Mouse (Mus musculus) MEL (cell line): ENCODE data around the gene Cadps. TPM values are rescaled to one million over a fixed set of nuclear protein-coding genes. Genes with fewer than 3 reads are reported as not detected.

Experiments used
- DNase-seq: peaks from one replicate; pipeline ENCODE4 v3.0.0; 2011; ENCODE audit warnings: low read depth, low spot score
- H3K27ac ChIP-seq: 2 replicates; pipeline ENCODE4 v1.5.1; 2012; ENCODE audit warnings: low read depth, mild to moderate bottlenecking, control low read depth, low read length, moderate library complexity; ENCODE audit not compliant: control insufficient read depth
- H3K27me3 ChIP-seq, 2 experiments: fragments of 150-350 bp in 1 of 2; sonication (generic) in 1 of 2; 2 replicates each; pipeline ENCODE4 v1.6.1; 2012; ENCODE audit warnings: low read length in 2 of 2, mild to moderate bottlenecking in 2 of 2, improper control_type of control experiment in 1 of 2, moderate library complexity in 1 of 2; ENCODE audit not compliant: insufficient read depth in 2 of 2, control insufficient read depth in 1 of 2
- H3K36me3 ChIP-seq, 2 experiments: 2 replicates each; pipeline ENCODE4 v1.6.1; 2012 to 2014; ENCODE audit warnings: low read length in 2 of 2, improper control_type of control experiment in 1 of 2, inconsistent platforms in 1 of 2, mild to moderate bottlenecking in 1 of 2; ENCODE audit not compliant: insufficient read depth in 2 of 2, control insufficient read depth in 1 of 2
- H3K4me1 ChIP-seq, 2 experiments: fragments of 150-350 bp in 1 of 2; sonication (generic) in 1 of 2; 2 replicates each; pipeline ENCODE4 v1.6.1; 2012; ENCODE audit warnings: low read length in 2 of 2, improper control_type of control experiment in 1 of 2, mild to moderate bottlenecking in 1 of 2; ENCODE audit not compliant: insufficient read depth in 2 of 2, control insufficient read depth in 1 of 2
- H3K4me3 ChIP-seq, 2 experiments: fragments of 150-350 bp in 1 of 2; sonication (generic) in 1 of 2; 2 replicates each; pipeline ENCODE4 v1.5.1; 2012; ENCODE audit warnings: low read depth in 2 of 2, low read length in 2 of 2, mild to moderate bottlenecking in 2 of 2, moderate library complexity in 2 of 2, control low read depth in 1 of 2, improper control_type of control experiment in 1 of 2; ENCODE audit not compliant: control insufficient read depth in 1 of 2, insufficient read depth in 1 of 2
- H3K79me2 ChIP-seq: 2 replicates; pipeline ENCODE4 v1.6.1; 2012; ENCODE audit warnings: mild to moderate bottlenecking, low read length, moderate library complexity; ENCODE audit not compliant: control insufficient read depth, poor library complexity, insufficient read depth
- H3K9ac ChIP-seq: 2 replicates; pipeline ENCODE4 v1.6.1; 2012; ENCODE audit warnings: low read depth, mild to moderate bottlenecking, control low read depth, low read length, moderate library complexity; ENCODE audit not compliant: control insufficient read depth, poor library complexity, severe bottlenecking
- H3K9me3 ChIP-seq: fragments of 150-350 bp; sonication (generic); replicated peaks from 2 replicates; pipeline ENCODE4 v1.6.1; 2012; ENCODE audit warnings: mild to moderate bottlenecking, low read length, improper control_type of control experiment, moderate library complexity; ENCODE audit not compliant: insufficient read depth
- CHD1 ChIP-seq: IDR thresholded peaks from 2 replicates; pipeline ENCODE4 v1.6.1; 2012; ENCODE audit warnings: low read depth, mild to moderate bottlenecking, inconsistent platforms, low read length, improper control_type of control experiment
- E2F4 ChIP-seq: IDR thresholded peaks from 2 replicates; pipeline ENCODE4 v1.6.1; 2011; ENCODE audit warnings: low read depth, low read length, improper control_type of control experiment, borderline replicate concordance
- EP300 ChIP-seq, 2 experiments: IDR thresholded peaks; 2 replicates each; pipeline ENCODE4 v1.6.1; 2011; ENCODE audit warnings: improper control_type of control experiment in 2 of 2, low read length in 2 of 2, low read depth in 1 of 2, mild to moderate bottlenecking in 1 of 2
- ETS1 ChIP-seq: IDR thresholded peaks from 2 replicates; pipeline ENCODE4 v1.6.1; 2012; ENCODE audit warnings: low read depth, mild to moderate bottlenecking, inconsistent platforms, low read length, improper control_type of control experiment, moderate library complexity
- GABPA ChIP-seq: IDR thresholded peaks from 2 replicates; pipeline ENCODE4 v1.6.1; 2012; ENCODE audit warnings: low read depth, mild to moderate bottlenecking, inconsistent platforms, low read length, improper control_type of control experiment, moderate library complexity
- GATA1 ChIP-seq: IDR thresholded peaks from 2 replicates; pipeline ENCODE4 v1.6.1; 2011; ENCODE audit warnings: low read depth, low read length, improper control_type of control experiment
- KAT2A ChIP-seq: conservative IDR thresholded peaks from 2 replicates; pipeline ENCODE4 v1.6.1; 2012; ENCODE audit warnings: low read depth, low read length, improper control_type of control experiment, inconsistent platforms
- MAX ChIP-seq: IDR thresholded peaks from 2 replicates; pipeline ENCODE4 v1.6.1; 2011; ENCODE audit warnings: low read length, improper control_type of control experiment
- MYC ChIP-seq: IDR thresholded peaks from 2 replicates; pipeline ENCODE4 v1.6.1; 2011; ENCODE audit warnings: low read depth, mild to moderate bottlenecking, low read length, improper control_type of control experiment, moderate library complexity
- POLR2AphosphoS5 ChIP-seq: IDR thresholded peaks from 2 replicates; pipeline ENCODE4 v1.6.1; 2012; ENCODE audit warnings: low read depth, borderline replicate concordance, mild to moderate bottlenecking, inconsistent platforms, low read length, moderate library complexity, mixed read lengths
- SMC3 ChIP-seq: IDR thresholded peaks from 2 replicates; pipeline ENCODE4 v1.6.1; 2011; ENCODE audit warnings: low read depth, low read length, improper control_type of control experiment
- TBP ChIP-seq: IDR thresholded peaks from 2 replicates; pipeline ENCODE4 v1.8.0; 2011; ENCODE audit warnings: low read depth, low read length, improper control_type of control experiment
- ZC3H11A ChIP-seq: IDR thresholded peaks from 2 replicates; pipeline ENCODE4 v1.6.1; 2012; ENCODE audit warnings: low read depth, mild to moderate bottlenecking, inconsistent platforms, low read length, improper control_type of control experiment
- ZMIZ1 ChIP-seq: IDR thresholded peaks from 2 replicates; pipeline ENCODE4 v1.6.1; 2012; ENCODE audit warnings: low read depth, mild to moderate bottlenecking, inconsistent platforms, low read length, improper control_type of control experiment, moderate library complexity
- ZNF384 ChIP-seq: IDR thresholded peaks from 2 replicates; pipeline ENCODE4 v1.6.1; 2012; ENCODE audit warnings: low read depth, mild to moderate bottlenecking, inconsistent platforms, low read length, improper control_type of control experiment
- polyA plus RNA-seq, 2 experiments: library from polyadenylated mRNA; stranded (reverse) in 1 of 2; unstranded in 1 of 2; fragments of >175 nt in 1 of 2; fragments of >200 nt in 1 of 2; gene quantifications; 2 replicates each; pipeline versions ENCODE4 v1.2.1 to v1.2.4; 2012; ENCODE audit warnings: low replicate concordance in 2 of 2, low read depth in 1 of 2; ENCODE audit not compliant: insufficient read length in 2 of 2, insufficient read depth in 1 of 2, missing spikeins in 1 of 2
- total RNA-seq: library from RNA; depleted of rRNA; stranded (reverse); fragments of 300-350 nt; gene quantifications from 2 replicates; pipeline ENCODE4 v1.2.3, GENCODE M21; 2012

Gene Cadps
- total and polyA plus RNA-seq, 3 experiments, result not detected

DNA sequence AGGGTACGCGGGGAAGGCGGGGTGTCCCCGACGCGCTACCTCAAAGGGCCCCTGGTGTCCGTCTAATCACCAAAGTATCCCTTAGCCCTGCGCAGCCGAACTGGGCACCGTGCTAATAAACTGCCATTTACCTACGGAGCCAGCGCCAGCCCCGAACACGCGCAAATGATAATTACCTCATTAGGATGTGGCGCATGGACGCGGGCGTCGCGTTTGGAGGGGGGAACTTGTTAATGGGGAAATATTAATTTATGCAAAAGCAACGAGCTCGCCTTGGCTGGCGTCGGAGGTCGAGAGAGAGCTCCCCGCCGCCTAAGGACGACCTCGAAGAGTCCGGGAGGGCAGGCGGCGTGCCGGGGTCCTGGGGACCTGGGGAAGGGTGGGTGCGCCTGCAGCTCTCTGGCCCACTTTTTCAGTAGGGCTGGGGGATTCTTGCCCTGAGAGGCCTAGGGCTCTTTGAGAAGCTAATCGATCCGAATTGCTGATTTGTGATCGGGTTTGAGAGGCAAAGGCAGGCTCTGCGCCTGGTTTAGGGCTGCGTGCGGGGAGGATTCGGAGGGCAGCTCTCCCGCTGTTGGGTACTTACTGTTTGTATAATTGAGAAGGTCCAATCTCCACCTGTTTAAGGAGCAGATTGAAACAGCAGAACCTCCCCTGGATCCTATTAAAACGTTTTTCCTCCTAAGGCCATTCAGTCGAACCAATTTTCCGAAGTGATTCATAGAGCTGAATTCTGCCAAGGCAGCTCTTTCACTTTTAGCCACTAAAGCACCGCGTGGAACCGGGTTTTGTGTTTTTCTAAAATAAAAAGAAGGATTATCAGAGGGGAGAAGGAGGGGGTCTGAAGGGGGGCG is 476.6 kb downstream of the Cadps start:
- no peak overlapping the region for H3K27ac ChIP-seq
- H3K36me3 ChIP-seq, result no peaks in the 10 kb centered on the region
- no peak overlapping the region for H3K4me3 ChIP-seq
- H3K79me2 ChIP-seq, result no peaks in the 10 kb centered on the region
- no peaks in the 10 kb centered on the region for H3K27me3 ChIP-seq
- no peaks in the 10 kb centered on the region for H3K9me3 ChIP-seq
- no peak for DNase-seq
- TF ChIP-seq ETS1, result no peak
- no peak for TF ChIP-seq ZMIZ1
- TF ChIP-seq SMC3, result no peak
- TF ChIP-seq GATA1, result no peak
- no peak for TF ChIP-seq MYC
- TF ChIP-seq CHD1, result no peak
- TF ChIP-seq EP300 (IDR thresholded peaks at IDR 0.05; ENCODE audit: low read depth in 1 of 2, low read length in 2 of 2), result no peak
- TF ChIP-seq KAT2A, result no peak
- TF ChIP-seq MAX, result no peak
- TF ChIP-seq GABPA, result no peak
- no peak for TF ChIP-seq POLR2AphosphoS5
- no peak for TF ChIP-seq E2F4
- no peak for TF ChIP-seq TBP
- TF ChIP-seq ZC3H11A, result no peak
- TF ChIP-seq ZNF384, result no peak
- no peaks in the 10 kb centered on the region for H3K4me1 ChIP-seq
- H3K9ac ChIP-seq, result no peak overlapping the region

DNA sequence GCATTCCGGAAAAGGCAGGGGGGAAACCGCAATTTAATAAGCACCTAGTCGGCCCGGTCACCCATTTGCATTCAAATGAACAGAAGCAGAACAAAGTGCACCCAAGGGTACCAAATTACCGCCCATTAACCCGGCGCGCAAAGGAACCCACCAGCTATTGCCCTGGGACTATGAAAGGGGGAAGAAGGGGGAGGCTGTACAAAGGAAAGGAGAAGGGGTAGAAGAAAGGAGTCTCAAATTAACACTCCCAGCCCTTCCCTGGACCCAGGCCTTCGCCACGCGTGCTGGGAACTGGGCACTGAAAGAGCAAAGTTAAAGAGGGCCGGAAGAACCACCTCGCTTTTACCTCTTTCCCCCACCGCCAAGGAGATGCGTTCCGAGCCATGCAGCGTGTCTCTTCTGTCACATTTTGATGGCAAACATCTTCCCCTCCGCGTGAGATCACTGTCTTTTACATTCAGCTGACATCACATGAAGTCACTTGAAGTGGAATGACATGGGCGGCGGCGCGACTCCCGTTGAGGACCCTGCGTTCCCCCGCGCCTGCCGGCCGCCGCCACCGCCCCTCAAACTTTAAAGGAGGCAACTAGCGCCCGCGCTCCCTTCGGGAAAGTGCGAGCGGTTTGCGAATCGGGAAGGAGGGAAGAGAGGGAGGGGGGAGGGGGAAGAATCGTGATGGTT is 477.5 kb downstream of the Cadps start:
- Histone ChIP-seq H3K36me3 (no peaks in the 10 kb centered on the region), H3K9ac (no peak overlapping the region), H3K4me1 (no peaks in the 10 kb centered on the region), H3K9me3 (no peaks in the 10 kb centered on the region), H3K4me3 (no peak overlapping the region), H3K79me2 (no peaks in the 10 kb centered on the region), H3K27me3 (no peaks in the 10 kb centered on the region), H3K27ac (no peak overlapping the region)
- no peak for DNase-seq
- no peak for TF ChIP-seq EP300 (IDR thresholded peaks at IDR 0.05; ENCODE audit: low read depth in 1 of 2, low read length in 2 of 2)
